Mouse (Mus musculus) cerebellum, adult 2 months (tissue): ENCODE results near the gene P3h2.

Experiments
- CTCF ChIP-seq: fragments of 200-500 bp; IDR thresholded peaks from 2 replicates; pipeline ENCODE4 v1.5.1; 2011; ENCODE audit warnings: low read depth, mild to moderate bottlenecking, control low read depth, low read length, moderate library complexity, borderline replicate concordance; ENCODE audit not compliant: insufficient read depth
- POLR2A ChIP-seq: fragments of 200-500 bp; IDR thresholded peaks from 2 replicates; pipeline ENCODE4 v1.6.1; 2011; ENCODE audit warnings: low read length, control low read depth, borderline replicate concordance; ENCODE audit not compliant: insufficient read depth

DNA sequence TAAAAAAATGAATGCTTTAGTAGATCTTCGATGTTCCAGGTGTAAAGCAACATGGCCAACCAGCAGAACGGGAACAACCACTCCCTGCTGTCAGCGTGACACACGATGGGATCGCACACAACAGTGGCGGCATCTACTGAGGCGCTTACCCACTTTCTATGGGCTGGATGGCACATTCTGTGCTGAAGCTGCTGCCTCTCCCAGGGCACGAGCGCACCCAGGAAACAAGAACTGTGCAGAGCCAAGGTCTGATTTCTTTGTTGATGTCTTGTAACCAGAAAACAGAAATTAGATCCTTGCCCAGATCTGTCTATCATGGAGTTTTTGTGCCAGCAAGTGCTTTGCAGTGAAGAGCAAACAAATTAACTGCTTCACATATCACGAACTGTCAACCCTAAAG, 147.4 kb downstream of the P3h2 start:
- no peak for TF ChIP-seq CTCF
- TF ChIP-seq POLR2A = no peak
